Mouse (Mus musculus) intestine, embryonic 16.5 days (tissue): ENCODE measurements around the gene Asna1. TPM values are rescaled to one million over a fixed set of nuclear protein-coding genes. Genes with fewer than 3 reads are reported as not detected.

Experiments used
- ATAC-seq: fragments of 200-750 bp; cut with Nextera tagmentation; 2 replicates; pipeline ENCODE4 v1.8.0; 2017; ENCODE audit warnings: moderate TSS enrichment, moderate library complexity
- H3K27ac ChIP-seq: fragments of 300-500 bp; sonication (generic); 2 replicates; pipeline ENCODE4 v1.5.1; 2014; ENCODE audit warnings: mild to moderate bottlenecking, low read length
- H3K27me3 ChIP-seq: fragments of 300-500 bp; sonication (generic); replicated peaks from 2 replicates; pipeline ENCODE4 v1.6.1; 2014; ENCODE audit warnings: low read length, control low read depth, mixed read lengths; ENCODE audit not compliant: control insufficient read depth, insufficient read depth
- H3K36me3 ChIP-seq: fragments of 300-500 bp; sonication (generic); 2 replicates; pipeline ENCODE4 v1.6.1; 2014; ENCODE audit warnings: low read length, control low read depth; ENCODE audit not compliant: control insufficient read depth, insufficient read depth
- H3K4me1 ChIP-seq: fragments of 300-500 bp; sonication (generic); 2 replicates; pipeline ENCODE4 v1.6.1; 2014; ENCODE audit warnings: low read length, control low read depth, mixed read lengths; ENCODE audit not compliant: control insufficient read depth, insufficient read depth
- H3K4me2 ChIP-seq: fragments of 300-500 bp; sonication (generic); 2 replicates; pipeline ENCODE4 v1.6.1; 2014; ENCODE audit warnings: low read depth, low read length, control low read depth
- H3K4me3 ChIP-seq: fragments of 300-500 bp; sonication (generic); 2 replicates; pipeline ENCODE4 v1.5.1; 2014; ENCODE audit warnings: mild to moderate bottlenecking, low read length
- H3K9ac ChIP-seq: fragments of 300-500 bp; sonication (generic); 2 replicates; pipeline ENCODE4 v1.6.1; 2014; ENCODE audit warnings: low read depth, low read length
- H3K9me3 ChIP-seq: fragments of 300-500 bp; sonication (generic); 2 replicates; pipeline ENCODE4 v1.6.1; 2016; ENCODE audit warnings: low read length, control low read depth; ENCODE audit not compliant: control insufficient read depth
- WGBS: fragments of 180-500 bp; shearing (Covaris S2); extraction: QIAGEN DNeasy Blood & Tissue Kit; methylation state at CpG from one replicate; pipeline ENCODE4 v1.1.7; 2014; 5-methylcytosine and 5-hydroxymethylcytosine counted together
- polyA plus RNA-seq: library from polyadenylated mRNA; unstranded; fragments of >200 nt; fragmentation: Nextera tagmentation; extraction: Ambion mirVana; gene quantifications from 2 replicates; pipeline ENCODE4 v1.2.1, GENCODE M21; 2015

The Asna1 gene
- polyA plus RNA-seq, 1 experiment from 2014 or later: 144 TPM

- peak within 1 kb of the TSS; percentile 90 for H3K27ac ChIP-seq
- peaks cover 33% of the 10 kb centered on the region for H3K4me1 ChIP-seq
- H3K27me3 ChIP-seq: no peaks in the 10 kb centered on the region
- H3K4me3 ChIP-seq: peak within 1 kb of the TSS; percentile 97
- peak within 1 kb of the TSS; percentile 99 for H3K9ac ChIP-seq
- peaks cover 13% of the 10 kb centered on the region for H3K36me3 ChIP-seq
- no peaks in the 10 kb centered on the region for H3K9me3 ChIP-seq
- ATAC-seq: peak; percentile 82
- WGBS: under 1% methylated on average over 75 of the region's 75 CpGs
- peak within 1 kb of the TSS; percentile 71 for H3K4me2 ChIP-seq
These were observed 1.8 kb upstream of the Asna1 start, which contains the start of gene Trir for GRCm38 (mm10) chr8:85026670-85027515. TSS of gene Trir (plus strand) at chr8:85026823.

- 94% methylated on average over 3 of the region's 3 CpGs for WGBS
- H3K27me3 ChIP-seq: no peaks in the 10 kb centered on the region
- no peak overlapping the region for H3K27ac ChIP-seq
- peak overlapping the region; percentile 81; the same call in 1 of the 2 replicates for H3K4me2 ChIP-seq
- ATAC-seq: no peak
- H3K4me1 ChIP-seq: peaks cover 27% of the 10 kb centered on the region
- 0 out of 2 replicates have a peak overlapping the region, but pooled peaks have one; percentile 67 for H3K4me3 ChIP-seq
- peaks cover 2% of the 10 kb centered on the region for H3K36me3 ChIP-seq
- no peaks in the 10 kb centered on the region for H3K9me3 ChIP-seq
- 0 out of 2 replicates have a peak overlapping the region, but pooled peaks have one; percentile 73 for H3K9ac ChIP-seq
These were observed 1.2 kb downstream of the Asna1 start for GRCm38 (mm10) chr8:85023846-85024245.

- no peak overlapping the region for H3K27ac ChIP-seq
- H3K9ac ChIP-seq: no peak overlapping the region
- peaks cover 7% of the 10 kb centered on the region for H3K36me3 ChIP-seq
- H3K4me1 ChIP-seq: peaks cover 19% of the 10 kb centered on the region
- ATAC-seq: no peak
- no peaks in the 10 kb centered on the region for H3K27me3 ChIP-seq
- H3K9me3 ChIP-seq: no peaks in the 10 kb centered on the region
- 90% methylated on average over 3 of the region's 3 CpGs for WGBS
- H3K4me2 ChIP-seq: no peak overlapping the region
- H3K4me3 ChIP-seq: no peak overlapping the region
These were observed 3.5 kb downstream of the Asna1 start for GRCm38 (mm10) chr8:85021514-85022055.

- Histone ChIP-seq H3K4me2 (no peak overlapping the region), H3K36me3 (peaks cover 7% of the 10 kb centered on the region; the same call in 1 of the 2 replicates), H3K27me3 (peaks cover 3% of the 10 kb centered on the region), H3K27ac (no peak overlapping the region), H3K4me3 (no peak overlapping the region), H3K4me1 (no peaks in the 10 kb centered on the region), H3K9me3 (no peaks in the 10 kb centered on the region), H3K9ac (no peak overlapping the region)
- 47% methylated on average over 5 of the region's 5 CpGs for WGBS
- ATAC-seq: no peak
These were observed 7.9 kb downstream of the Asna1 start for GRCm38 (mm10) chr8:85017209-85017608.

GRCm38 (mm10) chr8:85016724-85017123, 8.4 kb downstream of the Asna1 start:
- Histone ChIP-seq H3K36me3 (peaks cover 7% of the 10 kb centered on the region; the same call in 1 of the 2 replicates), H3K9me3 (no peaks in the 10 kb centered on the region), H3K27me3 (peaks cover 3% of the 10 kb centered on the region), H3K9ac (no peak overlapping the region), H3K4me2 (no peak overlapping the region), H3K27ac (no peak overlapping the region), H3K4me3 (no peak overlapping the region), H3K4me1 (no peaks in the 10 kb centered on the region)
- WGBS: 67% methylated on average over 10 of the region's 10 CpGs
- no peak for ATAC-seq

- Histone ChIP-seq H3K4me3 (peak within 1 kb of the TSS; percentile 39), H3K27ac (no peak within 1 kb of the TSS), H3K27me3 (peaks cover 17% of the 10 kb centered on the region), H3K4me1 (no peaks in the 10 kb centered on the region), H3K36me3 (0 out of 2 replicates have a peak, but pooled peaks cover 4% of the 10 kb centered on the region), H3K4me2 (peak within 1 kb of the TSS; percentile 78), H3K9ac (peak within 1 kb of the TSS; percentile 55), H3K9me3 (no peaks in the 10 kb centered on the region)
- WGBS: 36% methylated on average over 2 of the region's 2 CpGs
- ATAC-seq: no peak
These were observed 10.7 kb downstream of the Asna1 start, which contains the start of gene Best2 for GRCm38 (mm10) chr8:85014431-85014830. TSS of gene Best2 (minus strand) at chr8:85014531.

GRCm38 (mm10) chr8:85013230-85013840, 11.7 kb downstream of the Asna1 start:
- 4% methylated on average over 26 of the region's 26 CpGs for WGBS
- H3K4me2 ChIP-seq: peak overlapping the region; percentile 78
- H3K4me3 ChIP-seq: peak overlapping the region; percentile 39
- H3K36me3 ChIP-seq: 0 out of 2 replicates have a peak, but pooled peaks cover 1% of the 10 kb centered on the region
- H3K9me3 ChIP-seq: no peaks in the 10 kb centered on the region
- ATAC-seq: peak; percentile 69
- H3K27me3 ChIP-seq: peaks cover 21% of the 10 kb centered on the region
- no peaks in the 10 kb centered on the region for H3K4me1 ChIP-seq
- no peak overlapping the region for H3K27ac ChIP-seq
- peak overlapping the region; percentile 55 for H3K9ac ChIP-seq

- Histone ChIP-seq H3K9me3 (no peaks in the 10 kb centered on the region), H3K27me3 (peaks cover 27% of the 10 kb centered on the region), H3K4me2 (no peak overlapping the region), H3K9ac (no peak overlapping the region), H3K27ac (no peak overlapping the region), H3K4me3 (no peak overlapping the region), H3K36me3 (no peaks in the 10 kb centered on the region), H3K4me1 (no peaks in the 10 kb centered on the region)
- ATAC-seq: no peak
- 9% methylated on average over 28 of the region's 28 CpGs for WGBS
These were observed 13.8 kb downstream of the Asna1 start for GRCm38 (mm10) chr8:85011242-85011641.

- Histone ChIP-seq H3K4me1 (no peaks in the 10 kb centered on the region), H3K4me3 (no peak overlapping the region), H3K4me2 (no peak overlapping the region), H3K27me3 (peaks cover 27% of the 10 kb centered on the region), H3K36me3 (no peaks in the 10 kb centered on the region), H3K27ac (no peak overlapping the region), H3K9me3 (no peaks in the 10 kb centered on the region), H3K9ac (no peak overlapping the region)
- peak; percentile 9; the same call in 1 of the 2 replicates for ATAC-seq
- WGBS: 19% methylated on average over 25 of the region's 25 CpGs
These were observed 17.4 kb downstream of the Asna1 start for GRCm38 (mm10) chr8:85007686-85008085.
